Mouse (Mus musculus): ENCODE results near the gene Tbk1.

The Tbk1 gene

GRCm38 (mm10) chr10:121586675-121587370 is at the start of gene Tbk1:
Gene Tbk1, minus strand, starts transcription at chr10:121586787.
- DNase-seq (ENCODE audit: low spot score in 2 of 2): peak; percentile 83 to 91

- DNase-seq (ENCODE audit: low spot score in 2 of 2): no peak
Observed at GRCm38 (mm10) chr10:121636276-121636675, 49.7 kb upstream of the Tbk1 start.

GRCm38 (mm10) chr10:121634159-121634558 is 47.6 kb upstream of the Tbk1 start:
- no peak for DNase-seq (ENCODE audit: low spot score in 2 of 2)

GRCm38 (mm10) chr10:121628561-121629040 is 42.0 kb upstream of the Tbk1 start:
- DNase-seq (ENCODE audit: low spot score in 2 of 2): no peak

GRCm38 (mm10) chr10:121627216-121627852 is 40.7 kb upstream of the Tbk1 start:
- DNase-seq (ENCODE audit: low spot score in 2 of 2): no peak

- DNase-seq (ENCODE audit: low spot score in 2 of 2): peak; percentile 95 to 98
Observed at GRCm38 (mm10) chr10:121626186-121626882, 39.7 kb upstream of the Tbk1 start, which contains the start of gene Xpot. Gene Xpot, minus strand, starts transcription at chr10:121626332.

- no peak for DNase-seq (ENCODE audit: low spot score in 2 of 2)
Observed at GRCm38 (mm10) chr10:121625407-121626185, 39.0 kb upstream of the Tbk1 start.

- DNase-seq (ENCODE audit: low spot score in 2 of 2): no peak
Observed at GRCm38 (mm10) chr10:121625006-121625405, 38.4 kb upstream of the Tbk1 start.

- no peak for DNase-seq (ENCODE audit: low spot score in 2 of 2)
Observed at GRCm38 (mm10) chr10:121623670-121624069, 37.1 kb upstream of the Tbk1 start.

- DNase-seq (ENCODE audit: low spot score in 2 of 2): no peak
Observed at GRCm38 (mm10) chr10:121622431-121622830, 35.8 kb upstream of the Tbk1 start.

- no peak for DNase-seq (ENCODE audit: low spot score in 2 of 2)
Observed at GRCm38 (mm10) chr10:121615935-121616334, 29.3 kb upstream of the Tbk1 start.

GRCm38 (mm10) chr10:121615146-121615870 is 28.7 kb upstream of the Tbk1 start:
- no peak for DNase-seq (ENCODE audit: low spot score in 2 of 2)

GRCm38 (mm10) chr10:121613570-121613969 is 27.0 kb upstream of the Tbk1 start:
- DNase-seq (ENCODE audit: low spot score in 2 of 2): no peak

- no peak for DNase-seq (ENCODE audit: low spot score in 2 of 2)
Observed at GRCm38 (mm10) chr10:121612448-121612847, 25.9 kb upstream of the Tbk1 start.

GRCm38 (mm10) chr10:121611587-121611986 is 25.0 kb upstream of the Tbk1 start:
- no peak for DNase-seq (ENCODE audit: low spot score in 2 of 2)

GRCm38 (mm10) chr10:121608177-121608576 is 21.6 kb upstream of the Tbk1 start:
- DNase-seq (ENCODE audit: low spot score in 2 of 2): no peak

- no peak for DNase-seq (ENCODE audit: low spot score in 2 of 2)
Observed at GRCm38 (mm10) chr10:121604632-121605344, 18.2 kb upstream of the Tbk1 start.

GRCm38 (mm10) chr10:121603556-121603955 is 17.0 kb upstream of the Tbk1 start:
- no peak for DNase-seq (ENCODE audit: low spot score in 2 of 2)

GRCm38 (mm10) chr10:121601272-121601671 is 14.7 kb upstream of the Tbk1 start:
- DNase-seq (ENCODE audit: low spot score in 2 of 2): no peak

GRCm38 (mm10) chr10:121596580-121596979 is 10.0 kb upstream of the Tbk1 start:
- no peak for DNase-seq (ENCODE audit: low spot score in 2 of 2)
